Mouse (Mus musculus) lung, postnatal 10 days (tissue): ENCODE measurements around the gene Ccdc62.

ENCODE experiments used
- DNase-seq: peaks from one replicate; pipeline ENCODE4 v3.0.0; 2021

The Ccdc62 gene

DNA sequence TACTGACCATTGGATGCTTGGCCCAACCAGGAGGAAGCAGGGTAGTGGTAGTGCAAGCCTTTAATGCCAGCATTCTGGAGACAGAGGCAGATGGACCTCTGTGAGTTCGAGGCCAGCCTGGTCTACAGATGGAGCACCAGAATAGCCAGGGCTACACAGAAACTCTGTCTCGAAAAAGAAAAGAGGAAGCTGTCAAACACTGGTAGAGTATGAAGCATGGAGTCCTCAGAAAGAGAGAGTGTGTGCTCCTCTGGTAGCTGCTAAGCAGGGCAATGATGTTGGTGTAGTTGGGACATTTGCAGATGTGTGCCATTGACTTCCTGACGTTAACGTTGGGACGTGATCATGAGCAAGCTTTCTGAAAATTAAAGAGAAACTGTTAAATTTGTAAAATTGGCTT, 8.0 kb downstream of the Ccdc62 start:
- DNase-seq: no peak

DNA sequence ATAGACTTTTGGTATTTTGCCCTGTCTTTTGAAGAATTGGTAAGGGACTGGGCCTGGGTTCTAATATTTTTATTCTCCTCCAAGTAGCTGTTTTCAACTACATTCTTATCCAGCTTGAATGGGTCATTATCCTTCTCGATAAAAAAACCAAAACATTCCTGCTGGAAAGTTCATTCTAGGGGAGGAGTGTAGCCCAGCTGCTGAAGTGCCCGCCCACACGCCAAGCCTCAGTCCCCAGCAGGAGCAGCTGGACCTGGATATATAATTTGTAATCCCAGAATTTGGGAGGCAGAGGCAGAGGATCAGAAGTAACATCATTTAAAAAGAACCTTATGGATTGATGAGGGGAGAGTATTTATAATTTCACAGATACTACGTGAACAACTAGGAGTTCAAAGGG, 16.1 kb downstream of the Ccdc62 start:
- DNase-seq: peak; percentile 36

DNA sequence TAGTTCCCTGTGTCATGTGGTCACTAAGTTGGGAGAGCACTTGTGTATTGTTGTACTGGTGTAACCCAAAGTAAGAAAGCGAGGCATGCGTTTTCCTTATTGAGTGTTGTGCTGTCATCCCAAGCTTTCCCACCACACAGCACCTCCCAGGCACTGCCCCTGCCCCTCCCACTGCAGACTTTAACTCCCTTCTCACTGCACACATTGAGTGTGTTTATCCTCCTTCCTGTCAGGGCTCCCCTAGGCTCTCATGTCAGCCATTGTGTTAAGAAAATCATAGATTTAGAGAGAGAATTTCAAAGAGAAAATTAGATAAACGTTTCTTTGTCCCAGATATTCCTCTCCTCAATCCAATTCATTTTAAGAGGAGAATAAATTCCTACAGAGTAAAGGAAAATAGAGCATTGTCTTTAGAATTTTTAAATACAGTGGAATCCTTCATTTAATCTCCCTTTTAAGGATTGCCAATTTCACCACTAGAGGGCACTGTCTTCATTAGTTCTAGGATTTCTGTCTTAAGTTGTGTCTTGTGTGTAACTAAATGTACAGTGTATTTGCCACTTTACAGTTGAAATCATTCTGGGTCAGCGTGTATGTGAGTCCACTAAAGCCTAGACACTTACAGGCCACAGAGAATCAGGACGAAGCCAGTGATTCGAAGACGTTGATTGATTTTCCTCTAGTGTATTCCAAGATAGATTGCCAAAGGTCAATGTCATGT, 16.7 kb downstream of the Ccdc62 start:
- peak; percentile 65 for DNase-seq

DNA sequence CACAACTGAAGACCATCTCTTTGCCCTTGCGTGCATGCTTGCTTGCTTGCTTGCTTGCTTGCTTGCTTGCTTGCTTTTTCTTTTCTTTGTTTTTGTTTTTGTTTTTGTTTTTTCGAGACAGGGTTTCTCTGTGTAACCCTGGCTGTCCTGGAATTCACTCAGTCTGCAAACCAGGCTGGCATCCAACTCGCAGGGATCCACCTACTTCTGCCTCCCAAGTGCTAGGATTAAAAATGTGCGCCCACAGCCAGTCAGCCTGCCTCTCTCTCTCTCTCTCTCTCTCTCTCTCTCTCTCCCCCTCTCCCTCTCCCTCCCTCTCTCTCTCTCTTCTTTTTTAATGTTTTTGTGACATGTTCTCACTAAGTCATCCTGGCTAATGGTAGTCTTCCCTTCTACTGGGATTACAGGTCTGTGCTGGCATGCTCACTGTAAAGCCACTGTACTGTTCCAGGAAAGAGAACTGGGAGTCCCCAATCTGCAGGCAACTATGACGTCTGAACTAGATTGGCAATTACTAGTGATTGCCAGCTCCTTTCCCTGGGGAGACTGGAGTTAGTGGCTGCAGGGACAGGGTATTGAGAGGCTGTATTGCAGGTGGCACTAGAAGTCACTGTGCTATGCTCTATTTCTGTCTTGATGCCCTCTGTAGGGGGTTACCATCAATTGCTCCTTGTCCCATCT, 22.0 kb downstream of the Ccdc62 start:
- no peak for DNase-seq

DNA sequence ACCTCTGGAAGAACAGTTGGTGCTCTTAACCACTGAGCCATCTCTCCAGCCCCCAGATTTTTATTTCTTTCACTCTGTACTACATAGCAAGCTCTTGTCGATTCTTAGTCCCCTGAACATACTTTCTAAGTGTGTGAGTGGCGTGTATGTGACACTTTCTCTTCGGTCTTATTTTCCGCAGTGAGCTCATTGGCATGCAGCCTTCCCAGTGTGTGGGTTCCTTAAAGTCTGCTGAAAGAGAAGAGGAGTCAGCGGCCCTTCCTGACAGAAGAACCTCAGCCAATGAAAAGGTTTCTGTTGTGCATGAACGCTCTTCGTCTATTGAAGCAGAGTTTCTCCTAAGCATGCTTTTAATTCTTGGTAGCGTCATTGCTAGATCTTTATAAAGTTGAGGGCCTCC, 26.7 kb downstream of the Ccdc62 start:
- no peak for DNase-seq

DNA sequence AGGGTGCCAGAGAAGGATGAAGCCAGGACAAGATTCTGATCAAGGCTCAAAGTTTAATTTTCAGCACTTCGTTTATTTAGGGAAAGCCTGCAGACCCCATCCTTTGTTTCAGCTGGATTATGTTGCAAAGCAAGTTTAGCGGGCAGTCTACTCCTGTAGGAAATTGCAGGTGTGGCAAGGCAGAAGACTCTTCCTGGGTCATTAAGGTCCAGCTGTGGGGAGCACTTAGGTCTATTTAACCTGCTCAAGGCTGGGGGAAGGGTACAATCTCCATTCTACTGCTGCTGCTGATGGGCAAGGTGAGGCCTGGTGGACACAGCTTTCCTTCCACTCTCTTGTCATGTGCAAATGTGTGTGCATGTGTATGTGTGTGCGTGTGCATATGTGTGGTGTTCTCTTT, 28.5 kb downstream of the Ccdc62 start:
- no peak for DNase-seq

DNA sequence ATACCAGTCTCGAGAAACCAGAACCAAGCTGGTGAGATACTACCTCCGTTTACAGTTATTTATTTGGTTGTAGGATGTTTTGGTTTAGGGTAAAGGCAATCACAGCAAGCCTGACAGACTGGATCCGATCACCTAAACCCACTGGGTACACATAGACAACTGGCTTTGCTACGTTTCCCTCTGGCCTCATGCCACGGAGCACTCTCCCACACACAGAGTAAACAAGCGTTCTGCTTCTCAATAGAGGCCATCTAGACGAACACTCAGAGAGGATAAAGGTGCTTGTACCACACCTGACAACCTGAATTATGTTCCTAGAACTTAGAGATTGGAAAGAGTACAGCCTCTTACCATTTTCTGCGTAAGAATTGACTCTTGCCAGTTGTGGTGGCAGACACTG, 29.6 kb downstream of the Ccdc62 start:
- no peak for DNase-seq

DNA sequence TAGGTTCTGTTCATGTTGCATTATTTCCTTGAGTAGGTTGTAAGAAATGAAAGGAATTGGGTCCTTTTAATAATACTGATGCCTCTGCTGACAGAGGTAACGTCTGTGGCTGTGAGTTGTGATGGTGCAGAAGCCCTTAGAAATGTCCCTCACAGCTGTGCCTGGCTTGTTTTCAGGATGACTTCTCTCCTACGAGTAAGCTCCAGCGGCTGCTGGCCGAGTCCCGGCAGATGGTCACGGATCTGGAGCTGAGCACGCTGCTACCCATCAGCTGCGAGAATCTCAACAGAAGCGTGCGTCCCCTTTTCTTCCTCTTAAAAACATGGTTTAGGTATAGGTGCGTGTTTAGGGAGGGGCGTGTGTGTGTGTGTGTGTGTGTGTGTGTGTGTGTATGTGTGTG, 30.6 kb downstream of the Ccdc62 start:
- no peak for DNase-seq

DNA sequence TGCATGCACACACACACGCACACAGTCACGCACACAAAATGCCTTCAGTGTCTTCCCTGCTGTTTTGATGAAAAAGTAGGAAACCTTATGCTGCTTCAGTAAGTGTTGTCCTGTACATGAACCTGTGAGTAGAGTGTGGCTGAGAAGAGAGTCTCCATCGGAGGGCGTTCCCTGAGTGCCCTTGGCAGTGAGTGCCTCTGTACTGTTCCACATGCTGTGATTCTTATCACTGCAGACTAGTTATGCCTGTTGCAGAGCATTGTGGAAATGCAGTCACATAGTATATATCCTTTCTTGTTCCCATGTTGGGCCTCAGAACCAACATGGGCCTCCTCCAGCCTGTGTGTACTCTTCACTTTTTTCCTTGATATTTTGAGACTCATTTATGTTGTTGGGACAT, 33.7 kb downstream of the Ccdc62 start:
- no peak for DNase-seq

DNA sequence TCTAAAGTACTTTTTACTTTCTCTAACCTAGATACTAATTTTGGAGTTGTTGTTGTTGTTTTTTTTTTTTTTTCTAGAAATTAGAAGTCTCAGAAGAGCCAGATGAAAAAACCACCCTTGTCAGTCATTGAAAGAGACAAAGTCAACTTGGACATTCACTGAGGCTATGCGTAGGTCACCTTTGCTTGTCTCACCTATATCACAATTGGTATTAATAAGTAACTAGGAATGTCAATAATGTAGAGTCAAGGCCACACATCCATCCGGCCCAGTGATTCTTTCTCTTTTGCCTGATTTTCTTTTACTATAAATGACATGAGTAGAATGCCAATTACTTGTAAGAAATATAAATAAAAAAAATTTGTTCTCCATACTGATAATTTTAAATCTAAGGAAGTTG, 36.3 kb downstream of the Ccdc62 start:
- no peak for DNase-seq

DNA sequence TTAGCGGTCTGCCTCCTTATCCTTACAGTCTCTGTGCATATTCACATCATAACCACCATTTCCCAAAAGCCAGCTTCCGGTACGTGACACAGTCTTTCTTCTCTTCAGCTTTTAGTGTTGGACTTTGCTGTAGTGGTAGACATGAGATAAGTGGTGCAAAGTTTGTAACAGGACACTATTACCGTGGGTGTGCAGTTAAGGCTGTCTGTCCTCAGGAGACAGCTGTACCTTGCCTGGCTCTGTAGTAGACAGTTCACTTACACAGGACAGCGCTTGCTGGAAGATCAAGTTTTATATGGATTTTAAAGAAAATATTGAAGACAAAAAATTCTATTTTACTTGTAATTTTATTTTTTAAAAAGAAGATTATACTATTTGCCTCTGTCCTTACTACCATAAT, 38.0 kb downstream of the Ccdc62 start:
- DNase-seq: no peak

DNA sequence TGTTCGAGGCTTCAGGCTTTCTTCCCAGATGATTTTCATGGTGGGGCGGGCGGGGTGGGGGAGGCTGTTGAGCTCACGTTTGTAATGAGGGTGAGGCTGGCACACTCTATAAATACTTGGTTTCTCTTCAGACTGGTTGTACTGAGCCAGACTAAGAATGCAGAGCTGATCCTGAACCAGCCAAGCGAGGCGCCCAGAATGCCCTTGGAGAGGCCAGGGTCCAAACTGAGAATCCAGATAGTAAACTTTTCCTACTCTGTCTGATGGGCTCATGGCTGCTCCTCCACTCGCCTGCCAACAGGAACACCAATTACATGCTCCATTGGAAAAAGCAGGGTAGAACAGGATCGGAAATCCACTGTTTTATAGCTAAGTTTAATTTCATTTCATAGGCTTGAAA, 38.7 kb downstream of the Ccdc62 start:
- DNase-seq: no peak

DNA sequence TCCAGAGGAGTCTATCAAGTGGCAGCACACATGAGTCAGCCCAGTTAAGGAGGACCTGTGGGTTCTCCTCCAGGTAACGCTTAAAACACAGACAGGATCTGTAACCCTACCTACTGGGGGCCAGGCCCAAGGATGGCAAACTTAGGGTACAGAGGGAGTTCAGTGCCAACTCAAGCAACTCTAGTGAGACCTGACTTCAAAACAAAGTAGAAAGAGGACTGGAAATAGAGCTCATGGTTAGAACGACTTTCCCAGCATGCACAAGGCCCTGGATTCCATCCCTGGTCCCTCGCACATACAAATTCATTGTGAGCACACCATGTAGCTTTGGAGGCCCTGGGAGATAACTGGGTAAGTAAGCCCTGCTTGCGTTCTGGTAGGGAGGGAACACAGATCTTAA, 40.1 kb downstream of the Ccdc62 start:
- DNase-seq: no peak

DNA sequence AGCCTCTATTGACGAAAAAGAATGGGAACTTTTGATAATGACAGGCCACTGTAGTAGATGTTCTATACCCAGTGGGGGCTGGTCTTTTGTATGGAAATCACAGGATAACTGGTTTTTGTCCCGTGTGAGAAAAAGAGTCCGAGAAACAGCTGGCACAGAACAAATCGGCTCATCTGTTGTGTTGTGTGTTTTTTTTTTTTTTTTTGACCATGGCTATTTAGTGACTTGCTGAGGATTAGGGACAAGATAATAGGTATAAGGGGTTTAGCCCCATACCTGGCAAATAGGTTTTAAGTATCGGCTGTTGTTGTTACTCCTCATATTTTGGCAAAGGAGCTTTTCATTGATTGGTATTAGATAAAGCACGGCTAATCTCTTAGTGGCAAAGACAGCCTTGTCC, 42.0 kb downstream of the Ccdc62 start:
- DNase-seq: no peak

DNA sequence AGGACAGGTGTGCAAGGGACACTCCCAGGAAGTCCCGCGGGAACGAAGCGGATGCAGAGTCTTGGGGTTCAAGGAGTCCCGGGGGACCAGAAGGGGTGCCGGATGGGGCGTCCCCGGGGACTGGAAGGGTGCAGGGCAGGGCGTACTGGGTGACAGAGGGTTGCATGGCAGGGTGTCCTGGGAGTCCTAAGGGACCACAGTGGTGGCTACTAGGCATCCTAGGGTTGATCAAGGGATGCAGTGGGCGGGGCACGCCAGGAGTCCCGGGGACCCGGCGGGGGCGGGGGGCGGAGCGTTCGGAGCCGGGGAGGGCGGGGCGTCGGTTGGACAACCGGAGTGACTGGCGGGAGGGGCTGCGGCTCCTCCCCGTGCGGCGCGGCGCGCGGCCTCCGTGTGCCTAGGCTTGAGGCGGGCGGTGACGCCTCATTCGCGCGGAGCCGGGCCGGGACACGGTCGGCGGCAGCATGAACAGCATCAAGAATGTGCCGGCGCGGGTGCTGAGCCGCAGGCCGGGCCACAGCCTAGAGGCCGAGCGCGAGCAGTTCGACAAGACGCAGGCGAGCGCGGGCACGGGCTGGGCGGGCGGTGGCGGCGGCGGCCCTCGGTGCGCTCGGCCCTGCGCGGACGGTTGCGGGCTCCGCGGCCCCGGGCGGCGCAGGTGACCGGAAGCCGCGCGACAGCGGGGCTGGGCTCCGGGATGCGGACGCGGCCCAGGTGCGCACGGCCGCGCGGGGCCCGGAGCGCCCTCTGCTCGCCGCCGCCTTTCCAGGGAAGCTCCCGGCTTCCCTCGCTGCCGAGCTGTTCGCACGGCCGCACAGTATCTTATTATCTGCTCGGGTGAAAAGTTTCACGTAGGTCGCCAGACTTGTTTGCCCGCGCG, 43.1 kb downstream of the Ccdc62 start, which contains the start of gene Hip1r:
Gene Hip1r, plus strand, starts transcription at position 330 of the 880 bp plus-strand sequence.
- DNase-seq: peak; percentile 86

DNA sequence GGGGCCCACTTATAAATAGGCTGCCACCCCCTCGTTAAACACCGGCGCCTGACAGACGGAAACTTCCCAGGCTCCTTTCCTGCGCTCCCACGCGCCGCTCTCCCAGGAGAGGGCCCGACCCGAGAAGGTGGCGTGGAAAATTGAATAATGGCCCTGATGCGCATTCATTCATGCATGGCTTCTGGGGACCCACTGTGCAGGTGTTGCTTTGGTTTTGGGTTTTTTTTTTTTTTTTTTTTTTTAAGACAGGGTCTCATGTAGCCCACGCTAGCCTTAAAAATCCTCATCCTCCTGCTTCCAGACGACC, 43.7 kb downstream of the Ccdc62 start:
- DNase-seq: peak; percentile 26

DNA sequence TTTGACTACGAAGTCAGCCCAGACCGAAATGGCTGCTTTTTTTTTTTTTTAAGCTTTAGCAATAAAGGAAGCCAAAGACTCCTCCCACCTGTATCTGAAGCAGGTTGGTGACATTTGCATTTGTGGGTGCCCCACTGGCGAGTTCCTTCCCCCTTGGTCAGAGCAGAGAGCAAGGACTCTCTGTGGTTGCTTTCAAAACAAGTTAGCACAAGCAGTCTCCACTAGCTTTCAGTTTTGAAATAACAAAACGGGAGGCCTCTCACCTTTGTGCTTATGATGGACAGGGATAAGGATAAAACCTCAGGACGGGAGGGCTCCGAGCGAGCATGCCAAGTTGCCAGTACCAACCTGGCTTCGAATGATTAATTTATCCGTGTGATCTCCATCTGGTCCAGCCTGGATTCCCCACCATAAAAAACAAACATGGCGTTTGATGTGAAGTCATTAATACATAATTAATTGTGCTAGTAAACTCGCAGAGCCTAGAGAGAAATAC, 44.2 kb downstream of the Ccdc62 start:
- DNase-seq: peak; percentile 41

DNA sequence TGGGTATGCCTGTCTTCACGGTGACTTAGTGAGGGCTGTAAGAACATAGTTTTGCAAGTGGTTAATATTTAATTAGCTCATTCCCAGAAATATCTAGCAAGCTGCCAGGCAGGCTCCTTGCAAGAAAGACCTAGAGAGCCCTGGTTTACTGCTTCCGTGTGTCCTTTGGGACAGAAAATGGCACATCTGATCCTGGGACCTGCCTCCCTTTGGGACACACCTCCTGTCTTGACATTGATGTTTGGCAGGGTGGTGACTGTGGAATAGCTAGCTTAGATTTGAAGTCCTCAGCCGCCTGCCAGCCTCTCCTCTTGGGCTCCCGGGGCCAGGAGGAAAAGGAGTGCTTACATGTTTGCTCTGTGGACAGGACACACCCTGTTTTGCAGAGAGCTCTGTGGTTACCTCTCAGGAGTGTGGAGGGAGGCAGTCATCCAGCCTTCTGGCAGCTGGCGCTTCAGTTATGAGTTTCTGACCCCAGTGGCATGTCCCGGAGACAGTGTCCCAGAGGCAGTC, 45.2 kb downstream of the Ccdc62 start:
- peak; percentile 67 for DNase-seq

DNA sequence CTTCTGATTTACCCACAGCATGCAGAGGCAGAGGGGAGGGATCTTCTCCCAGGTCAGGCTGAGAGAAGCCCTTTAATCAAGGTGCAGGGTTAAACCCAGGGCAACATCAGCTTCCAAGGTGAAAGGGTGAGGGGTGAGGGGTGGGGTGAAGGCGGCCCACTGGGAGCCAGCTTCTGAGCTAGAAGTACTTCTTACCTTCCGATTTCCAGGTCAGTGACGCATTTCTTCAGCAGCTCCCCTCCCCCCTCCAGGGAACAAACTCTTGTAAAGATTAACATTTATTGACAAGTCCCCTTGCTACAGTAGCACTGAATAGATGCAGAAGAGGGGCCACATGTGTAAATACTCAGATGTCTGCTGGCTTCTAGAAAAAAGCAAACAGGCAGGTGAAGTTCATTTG, 46.8 kb downstream of the Ccdc62 start:
- DNase-seq: peak; percentile 18

DNA sequence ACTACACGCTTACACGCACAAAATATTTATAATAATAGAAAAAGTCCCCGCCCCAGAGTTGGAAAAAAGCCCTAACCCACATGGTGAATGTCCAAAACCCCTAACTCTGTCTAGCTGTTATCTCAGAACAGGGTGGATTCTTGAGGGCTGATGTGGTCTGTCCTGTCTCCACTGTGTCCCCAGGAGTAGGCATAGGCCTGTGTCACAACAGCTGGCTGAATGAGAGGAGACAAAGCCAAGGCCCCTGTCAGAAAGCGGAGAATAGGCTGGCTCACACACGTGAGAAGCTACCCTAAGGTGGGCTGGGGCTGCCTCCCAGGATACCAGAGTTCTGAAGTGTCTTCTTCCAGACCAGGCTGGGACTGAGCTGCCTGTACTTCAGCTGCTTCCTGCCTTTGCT, 47.7 kb downstream of the Ccdc62 start:
- DNase-seq: no peak

DNA sequence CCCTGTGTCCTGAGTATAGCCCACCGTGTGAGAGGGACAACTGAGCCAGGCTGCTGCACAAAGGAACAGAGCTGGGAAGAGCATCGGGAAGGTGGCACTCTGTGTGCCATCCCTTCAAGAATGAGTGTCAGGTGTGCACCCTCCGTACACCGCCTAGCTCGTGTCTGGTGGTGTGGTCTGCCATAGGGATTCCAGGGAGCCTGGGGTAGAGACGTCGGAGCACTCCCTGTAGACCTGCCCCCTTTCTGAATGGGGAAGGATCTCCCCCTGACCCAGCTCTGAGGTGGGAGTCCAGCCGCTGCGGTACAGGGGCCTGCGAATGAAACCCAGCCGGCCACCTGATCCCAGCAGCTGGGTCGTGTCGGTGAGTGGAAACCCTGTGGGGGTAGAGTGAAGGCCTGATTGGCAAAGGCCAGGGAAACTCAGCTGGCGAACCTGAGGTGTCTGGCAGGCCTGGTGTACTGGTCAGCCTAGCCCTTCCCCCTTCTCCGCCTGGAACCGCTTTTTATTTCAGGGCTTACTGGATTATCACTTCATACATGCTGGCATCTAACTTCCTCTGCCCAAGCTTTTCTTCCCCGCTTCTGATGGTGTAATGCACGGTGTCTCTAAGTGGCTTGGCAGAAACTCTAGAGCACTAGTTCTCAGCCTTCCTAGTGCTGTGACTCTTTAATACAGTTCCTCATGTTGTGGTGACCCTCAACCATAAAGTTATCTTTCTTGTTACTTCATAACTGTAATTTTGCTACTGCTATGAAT, 48.9 kb downstream of the Ccdc62 start:
- DNase-seq: no peak

DNA sequence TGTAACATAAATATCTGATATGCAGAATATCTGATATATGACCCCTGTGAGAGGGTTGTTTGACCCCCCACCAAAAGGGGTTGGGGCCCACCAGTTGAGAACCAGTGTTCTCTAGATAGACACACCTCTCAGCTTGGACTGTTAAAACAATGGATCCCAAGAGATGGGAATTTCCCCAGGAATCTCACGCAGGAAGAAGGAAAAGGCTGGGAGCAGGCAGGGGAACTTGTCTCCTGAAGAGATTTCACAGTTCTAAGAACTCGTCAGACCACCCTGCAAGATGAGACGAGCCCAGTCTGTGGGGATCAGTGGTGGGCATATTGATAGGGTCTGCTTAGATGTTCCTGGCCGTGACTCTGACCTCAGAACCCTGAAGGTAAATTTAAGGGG, 49.5 kb downstream of the Ccdc62 start:
- no peak for DNase-seq
